8 mouse cellular contexts compared by ENCODE assay signal in the genomic region with DNA sequence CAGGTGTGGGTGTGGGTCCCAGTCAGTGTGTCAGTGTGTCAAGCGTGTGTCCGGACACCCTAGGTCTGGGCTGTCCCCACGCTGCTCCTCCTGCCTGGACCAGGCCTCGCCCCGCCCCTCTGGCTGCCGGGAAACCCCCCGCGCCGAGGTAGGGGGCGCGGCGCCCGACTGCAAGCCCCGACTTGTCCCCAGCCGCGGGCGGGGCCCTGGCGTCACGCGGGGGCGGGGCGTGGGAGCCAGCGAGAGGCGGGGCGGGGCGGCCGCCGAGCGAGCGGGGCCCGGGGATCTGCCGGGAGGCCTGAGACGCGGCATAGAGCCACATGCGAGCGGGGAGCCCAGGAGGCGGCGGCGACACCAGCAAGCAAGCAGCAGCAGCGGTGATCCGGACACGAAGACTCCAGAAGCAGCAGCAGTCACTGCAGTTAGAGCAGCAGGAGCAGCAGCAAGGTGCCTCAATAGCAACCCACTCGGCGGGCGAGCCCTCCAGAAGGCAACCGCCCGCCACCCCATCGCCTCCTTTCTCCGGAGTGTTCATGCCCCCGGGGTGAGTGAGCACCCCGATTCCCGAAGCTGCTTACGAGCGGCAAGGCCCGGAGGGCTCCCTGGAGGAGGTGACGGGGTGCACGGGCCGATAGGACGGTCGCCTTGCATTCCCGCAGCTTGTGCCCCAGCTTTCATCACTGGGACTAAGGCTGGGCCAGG. TPM values are rescaled to one million over a fixed set of nuclear protein-coding genes. Genes with fewer than 3 reads are reported as not detected.
A peak's percentile ranks its signal among the peaks of the same experiment; 100 is the strongest.
DNase-seq lines count a peak whose midpoint lies in the region; ATAC-seq and TF ChIP-seq lines count a peak whose summit lies in the region.

No protein-coding gene starts in this region.

- no peaks in the 10 kb centered on the region for H3K36me3 ChIP-seq in embryonic facial prominence, embryonic 12.5 days
- H3K36me3 ChIP-seq in heart, adult 2 months (ENCODE audit: control insufficient read depth, insufficient read depth, low read length) = no peaks in the 10 kb centered on the region
- H3K36me3 ChIP-seq in kidney, adult 2 months (ENCODE audit: control insufficient read depth, insufficient read depth, low read length) = no peaks in the 10 kb centered on the region
- no peaks in the 10 kb centered on the region for H3K36me3 ChIP-seq in liver, adult 2 months (ENCODE audit: control insufficient read depth, insufficient read depth, low read length)

- peak overlapping the region; percentile 71 for H3K4me3 ChIP-seq in embryonic facial prominence, embryonic 12.5 days
- peak overlapping the region; percentile 75 for H3K4me3 ChIP-seq in heart, adult 2 months
- H3K4me3 ChIP-seq in kidney, adult 2 months (ENCODE audit: insufficient read depth, low read depth, low read length) = peak overlapping the region; percentile 83
- peak overlapping the region; percentile 84 for H3K4me3 ChIP-seq in liver, adult 2 months (ENCODE audit: insufficient read depth, low read depth, low read length)

- TF ChIP-seq CTCF in heart, adult 2 months (IDR thresholded peaks at IDR 0.05) = no peak
- no peak for TF ChIP-seq CTCF in kidney, adult 2 months (conservative IDR thresholded peaks at IDR 0.05; ENCODE audit: insufficient read depth, insufficient read length, low read depth, low read length)
- TF ChIP-seq CTCF in liver, adult 2 months (IDR thresholded peaks at IDR 0.05; ENCODE audit: low read depth, low read length) = no peak

- TF ChIP-seq EP300 in heart, adult 2 months (IDR thresholded peaks at IDR 0.05; ENCODE audit: insufficient read depth, low read depth, low read length) = no peak

- H3K4me2 ChIP-seq in embryonic facial prominence, embryonic 12.5 days (replicated peaks) = peak overlapping the region; percentile 98

- intact Hi-C loops in heart, adult 2 months (cut with DNase I) = loop anchor here (1.0 to 10.0 kb wide), 3 partner anchors 12 to 425 kb away; a partner anchor contains a TSS

- H3K4me1 ChIP-seq in embryonic facial prominence, embryonic 12.5 days = peaks cover 49% of the 10 kb centered on the region
- H3K4me1 ChIP-seq in heart, adult 2 months (ENCODE audit: control insufficient read depth, insufficient read depth, low read length) = peaks cover 12% of the 10 kb centered on the region
- peaks cover 13% of the 10 kb centered on the region; the same call in 1 of the 2 replicates for H3K4me1 ChIP-seq in kidney, adult 2 months (ENCODE audit: control insufficient read depth, insufficient read depth, low read length)
- H3K4me1 ChIP-seq in liver, adult 2 months (ENCODE audit: control insufficient read depth, insufficient read depth, low read length) = peaks cover 16% of the 10 kb centered on the region

- WGBS in embryonic facial prominence, embryonic 12.5 days = under 1% methylated on average over 59 of the region's 61 CpGs
- 2% methylated on average over 51 of the region's 61 CpGs for WGBS in heart, adult 2 months
- WGBS in kidney, adult 2 months = 1% methylated on average over 61 of the region's 61 CpGs
- WGBS in liver, adult 2 months = under 1% methylated on average over 61 of the region's 61 CpGs

- peak overlapping the region; percentile 78 for H3K9ac ChIP-seq in embryonic facial prominence, embryonic 12.5 days
- peak overlapping the region; percentile 84 for H3K9ac ChIP-seq in heart, adult 2 months (ENCODE audit: low read depth, low read length)
- peak overlapping the region; percentile 92 for H3K9ac ChIP-seq in liver, adult 2 months (ENCODE audit: low read depth, low read length)

- H3K9me3 ChIP-seq in embryonic facial prominence, embryonic 12.5 days = no peaks in the 10 kb centered on the region

- peak; percentile 36; the same call in 1 of the 2 replicates for ATAC-seq in embryonic facial prominence, embryonic 12.5 days (ENCODE audit: insufficient number of reproducible peaks, insufficient read depth, low FRiP score, low TSS enrichment)

- peak; percentile 28; the same call in 1 of the 2 replicates for TF ChIP-seq POLR2A in heart, adult 2 months (IDR thresholded peaks at IDR 0.05; ENCODE audit: insufficient read depth, low read depth, low read length)
- no peak for TF ChIP-seq POLR2A in kidney, adult 2 months (IDR thresholded peaks at IDR 0.05; ENCODE audit: low read depth, low read length)
- peak; percentile 64; the same call in 1 of the 2 replicates for TF ChIP-seq POLR2A in liver, adult 2 months (IDR thresholded peaks at IDR 0.05; ENCODE audit: extremely low read depth, insufficient read depth, low read length)

- H3K79me2 ChIP-seq in heart, adult 2 months (replicated peaks; ENCODE audit: control insufficient read depth, insufficient read depth, low read length) = no peaks in the 10 kb centered on the region
- peaks cover 5% of the 10 kb centered on the region; the same call in 1 of the 2 replicates for H3K79me2 ChIP-seq in liver, adult 2 months (ENCODE audit: control insufficient read depth, insufficient read depth, low read length)

- peak overlapping the region; percentile 57; the same call in 1 of the 2 replicates for H3K27ac ChIP-seq in embryonic facial prominence, embryonic 12.5 days
- H3K27ac ChIP-seq in heart, adult 2 months = peak overlapping the region; percentile 95
- peak overlapping the region; percentile 6; the same call in 1 of the 2 replicates for H3K27ac ChIP-seq in kidney, adult 2 months (ENCODE audit: insufficient read depth, low read depth, low read length)
- peak overlapping the region; percentile 89 for H3K27ac ChIP-seq in liver, adult 2 months (replicated peaks; ENCODE audit: insufficient read depth, low read depth, low read length)

- peaks cover 32% of the 10 kb centered on the region for H3K27me3 ChIP-seq in embryonic facial prominence, embryonic 12.5 days
- no peaks in the 10 kb centered on the region for H3K27me3 ChIP-seq in heart, adult 2 months (ENCODE audit: control insufficient read depth, insufficient read depth, low read length)
- H3K27me3 ChIP-seq in kidney, adult 2 months (replicated peaks; ENCODE audit: control insufficient read depth, insufficient read depth, low read length) = no peaks in the 10 kb centered on the region
- no peaks in the 10 kb centered on the region for H3K27me3 ChIP-seq in liver, adult 2 months (ENCODE audit: control insufficient read depth, insufficient read depth, low read length)

- DNase-seq in 416B (ENCODE audit: low read depth) = peak; percentile 94
- DNase-seq in adrenal gland, postnatal 36 days = peak; percentile 94 to 98
- peak; percentile 96 to 98 for DNase-seq in heart, adult 2 months
- peak; percentile 93 for DNase-seq in kidney, adult 2 months
- no peak for DNase-seq in liver, adult 2 months (ENCODE audit: extremely low read depth, low read depth, low spot score)
- DNase-seq in monocyte, adult 2 months (ENCODE audit: low read depth in 1 of 2, low spot score in 2 of 2) = peak; percentile 71 to 92
- peak; percentile 92 to 96 for DNase-seq in spleen, postnatal 4 days (ENCODE audit: low spot score in 2 of 2)

RNA-seq across cellular contexts. Expression of a gene that starts 1.3 kb away (rescaled TPM):
- 1 to 10 TPM; 3.6 to 4.7 TPM for total RNA-seq in adrenal gland, postnatal 36 days (2021)
- 7.4 and 8.5 TPM in 2 replicates for polyA plus RNA-seq in embryonic facial prominence, embryonic 12.5 days (2016; fragmentation: Nextera tagmentation; extraction: Ambion mirVana)
- 1 to 10 TPM; 2.1 to 3.2 TPM for total RNA-seq in heart, adult 2 months (2021)
- 2.4 and 3.3 TPM in 2 replicates for polyA plus RNA-seq in heart, adult 2 months (2012; rRNA removed)
- polyA plus RNA-seq in kidney, adult 2 months (2012; rRNA removed) = 5.1 and 5.2 TPM in 2 replicates
- total RNA-seq in liver, adult 2 months (2014; rRNA removed) = 6.0 and 7.2 TPM in 2 replicates
- 15.2 and 27.9 TPM in 2 replicates for polyA plus RNA-seq in liver, adult 2 months (2012; rRNA removed)

RNA-seq across cellular contexts. Expression of a gene that starts 22.9 kb away (rescaled TPM):
- 10 to 100 TPM; 59.5 to 73.6 TPM for total RNA-seq in adrenal gland, postnatal 36 days (2021)
- 45.7 and 49.2 TPM in 2 replicates for polyA plus RNA-seq in embryonic facial prominence, embryonic 12.5 days (2016; fragmentation: Nextera tagmentation; extraction: Ambion mirVana)
- 10 to 100 TPM; 33.1 to 46.7 TPM for total RNA-seq in heart, adult 2 months (2021)
- 21.8 and 22.1 TPM in 2 replicates for polyA plus RNA-seq in heart, adult 2 months (2012; rRNA removed)
- 23.3 and 24.3 TPM in 2 replicates for polyA plus RNA-seq in kidney, adult 2 months (2012; rRNA removed)
- 14.4 and 20.7 TPM in 2 replicates for total RNA-seq in liver, adult 2 months (2014; rRNA removed)
- 10.7 and 16.2 TPM in 2 replicates for polyA plus RNA-seq in liver, adult 2 months (2012; rRNA removed)

RNA-seq across cellular contexts. Expression of a gene that starts 36.1 kb away (rescaled TPM):
- total RNA-seq in adrenal gland, postnatal 36 days (2021) = 10 to 100 TPM; 17.1 to 22.6 TPM
- 22.8 and 24.8 TPM in 2 replicates for polyA plus RNA-seq in embryonic facial prominence, embryonic 12.5 days (2016; fragmentation: Nextera tagmentation; extraction: Ambion mirVana)
- 10 to 100 TPM; 15.4 to 17.4 TPM for total RNA-seq in heart, adult 2 months (2021)
- 12.8 and 16.3 TPM in 2 replicates for polyA plus RNA-seq in heart, adult 2 months (2012; rRNA removed)
- polyA plus RNA-seq in kidney, adult 2 months (2012; rRNA removed) = 23.1 and 30.7 TPM in 2 replicates
- total RNA-seq in liver, adult 2 months (2014; rRNA removed) = 1.9 and 2.8 TPM in 2 replicates
- polyA plus RNA-seq in liver, adult 2 months (2012; rRNA removed) = 8.0 and 8.8 TPM in 2 replicates

RNA-seq across cellular contexts. Expression of a gene that starts 50.1 kb away (rescaled TPM):
- total RNA-seq in adrenal gland, postnatal 36 days (2021) = 1 to 10 TPM; 3.5 to 9.4 TPM
- 0.87 and 1.1 TPM in 2 replicates for polyA plus RNA-seq in embryonic facial prominence, embryonic 12.5 days (2016; fragmentation: Nextera tagmentation; extraction: Ambion mirVana)
- 1 to 10 TPM; 7.9 to 8.1 TPM for total RNA-seq in heart, adult 2 months (2021)
- 10.0 TPM in 2 replicates for polyA plus RNA-seq in heart, adult 2 months (2012; rRNA removed)
- polyA plus RNA-seq in kidney, adult 2 months (2012; rRNA removed) = 3.4 and 4.2 TPM in 2 replicates
- total RNA-seq in liver, adult 2 months (2014; rRNA removed) = 0.46 and 0.47 TPM in 2 replicates
- polyA plus RNA-seq in liver, adult 2 months (2012; rRNA removed) = 0.88 and 1.3 TPM in 2 replicates

Comparison
In these comparisons a context has a peak if more than half of its experiments do, and no peak if none do; other contexts are left out.
1. H3K27ac ChIP-seq: peak in every context shown above with its lines; median percentile 95 in heart, adult 2 months; 89 in liver, adult 2 months; 57 in embryonic facial prominence, embryonic 12.5 days; 6 in kidney, adult 2 months.